Mouse (Mus musculus) myocyte (in vitro differentiated cells): ENCODE measurements at regions not wholly inside any gene's neighbourhood (a gene's known extent, or its start where the extent isn't known, plus 50 kb on each side); places are given as distances from the start of the nearest gene placed in this dataset.

ENCODE experiments used
- E2F4 ChIP-seq: IDR thresholded peaks from one replicate; pipeline ENCODE4 v1.6.1; 2011; ENCODE audit warnings: mild to moderate bottlenecking, control low read depth, moderate library complexity; ENCODE audit not compliant: insufficient read depth
- MAX ChIP-seq: IDR thresholded peaks from one replicate; pipeline ENCODE4 v1.6.1; 2011; ENCODE audit warnings: low read depth, mild to moderate bottlenecking, control low read depth
- POLR2A ChIP-seq: IDR thresholded peaks from one replicate; pipeline ENCODE4 v1.6.1; 2011; ENCODE audit warnings: low read depth, mild to moderate bottlenecking, control low read depth, moderate library complexity; ENCODE audit not compliant: insufficient read length
- SRF ChIP-seq: IDR thresholded peaks from one replicate; pipeline ENCODE4 v1.6.1; 2011; ENCODE audit warnings: low read depth; ENCODE audit not compliant: control insufficient read depth, insufficient read length
- USF1 ChIP-seq: IDR thresholded peaks from one replicate; pipeline ENCODE4 v1.6.1; 2011; ENCODE audit warnings: low read depth, mild to moderate bottlenecking, control low read depth, moderate library complexity

- no peak for TF ChIP-seq E2F4
- TF ChIP-seq POLR2A: no peak
- TF ChIP-seq USF1: no peak
- TF ChIP-seq MAX: no peak
- no peak for TF ChIP-seq SRF
Measured at GRCm38 (mm10) chr9:41447902-41448301, 286.4 kb upstream of the Ubash3b start.
